Mouse (Mus musculus): ENCODE data around the gene Raet1e.

DNA sequence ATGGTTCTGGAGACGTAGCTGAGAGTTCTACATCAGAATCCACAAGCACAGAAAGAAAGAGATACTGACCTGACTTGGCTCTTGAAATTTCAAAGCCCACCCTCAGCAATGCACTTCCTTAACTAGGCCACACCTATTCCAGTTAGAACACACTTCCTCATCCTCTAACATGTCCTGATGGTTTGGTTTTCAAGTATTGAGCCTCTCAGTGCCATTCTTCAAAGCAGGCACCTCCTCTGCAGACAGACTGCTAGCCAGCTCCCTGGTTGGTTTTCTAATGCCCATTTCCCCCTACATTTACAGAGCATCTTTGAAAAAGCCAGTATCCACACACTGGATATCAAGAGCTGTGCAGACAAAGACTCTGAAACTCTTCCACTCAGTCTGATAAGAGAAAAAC is 143.3 kb downstream of the Raet1e start:
- TF ChIP-seq CTCF (IDR thresholded peaks at IDR 0.05; ENCODE audit: low read depth, low read length) (no peak), GATA1 (IDR thresholded peaks at IDR 0.05; ENCODE audit: borderline replicate concordance, low read length) (no peak), TAL1 (conservative IDR thresholded peaks at IDR 0.05; ENCODE audit: low read depth, low read length) (no peak), POLR2AphosphoS5 (IDR thresholded peaks at IDR 0.05; ENCODE audit: insufficient replicate concordance, low read depth, low read length) (no peak), GATA2 (IDR thresholded peaks at IDR 0.05; ENCODE audit: borderline replicate concordance, low read depth, low read length) (no peak)
